ENCODE assay signal across 8 mouse cellular contexts in the genomic region with DNA sequence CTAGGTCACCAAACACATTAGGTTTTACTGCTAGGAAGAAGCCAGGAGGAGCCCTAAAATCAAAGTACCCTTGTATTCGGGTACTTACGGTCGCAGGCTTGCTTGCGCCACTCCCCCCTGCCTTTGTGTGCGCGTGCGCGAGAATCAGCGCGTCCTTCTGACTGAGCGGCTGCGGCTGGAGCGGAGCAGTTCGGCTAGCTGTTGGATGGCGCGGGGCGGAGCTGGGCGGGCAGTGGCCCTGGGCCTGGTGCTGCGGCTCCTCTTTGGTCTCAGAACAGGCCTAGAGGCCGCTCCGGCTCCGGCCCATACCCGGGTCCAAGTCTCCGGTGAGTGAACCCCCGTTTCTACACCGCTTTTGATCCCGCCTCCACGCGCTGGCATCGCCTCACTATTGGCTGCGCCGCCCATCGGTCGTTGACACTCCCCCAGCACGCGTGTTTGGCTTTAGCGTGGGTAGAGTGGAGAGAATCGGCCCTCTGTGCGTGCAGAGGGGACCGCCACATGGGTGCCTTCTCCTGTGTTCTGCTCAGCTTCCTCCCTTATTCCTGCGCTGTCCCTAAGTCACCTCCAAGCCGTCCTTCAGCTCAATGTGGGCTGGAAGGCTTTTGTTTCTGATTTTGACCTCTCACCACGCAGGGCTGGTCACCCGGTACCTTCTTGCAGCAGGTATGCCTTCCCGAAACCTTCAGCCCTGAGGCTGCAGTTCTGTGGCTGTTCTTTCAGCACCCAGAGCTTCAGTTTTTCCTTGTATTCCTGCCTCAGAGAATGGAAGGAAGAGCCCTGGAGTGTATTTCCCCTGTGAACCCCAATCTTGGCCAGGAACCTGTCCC. TPM values are rescaled to one million over a fixed set of nuclear protein-coding genes. Genes with fewer than 3 reads are reported as not detected.
DNase-seq lines count a peak whose midpoint lies in the region; ATAC-seq and TF ChIP-seq lines count a peak whose summit lies in the region.

A gene (plus strand): TSS at position 126 of the 830 bp plus-strand sequence.

- H3K4me3 ChIP-seq in heart, embryonic 11.5 days (ENCODE audit: low read depth, low read length): peak within 1 kb of the TSS; percentile 95
- H3K4me3 ChIP-seq in kidney, embryonic 16.5 days (ENCODE audit: low read length): peak within 1 kb of the TSS; percentile 94
- H3K4me3 ChIP-seq in liver, adult 2 months (ENCODE audit: insufficient read depth, low read depth, low read length): peak within 1 kb of the TSS; percentile 68
- H3K4me3 ChIP-seq in myocyte: peak within 1 kb of the TSS; percentile 59

- peak within 1 kb of the TSS; percentile 22; the same call in 1 of the 2 replicates for H3K27ac ChIP-seq in heart, embryonic 11.5 days (ENCODE audit: low read depth, low read length)
- peak within 1 kb of the TSS; percentile 78 for H3K27ac ChIP-seq in kidney, embryonic 16.5 days (ENCODE audit: low read length)
- peak within 1 kb of the TSS; percentile 53 for H3K27ac ChIP-seq in liver, adult 2 months (replicated peaks; ENCODE audit: insufficient read depth, low read depth, low read length)

- peaks cover 3% of the 10 kb centered on the region; the same call in 1 of the 2 replicates for H3K79me2 ChIP-seq in liver, adult 2 months (ENCODE audit: control insufficient read depth, insufficient read depth, low read length)
- no peaks in the 10 kb centered on the region for H3K79me2 ChIP-seq in myocyte (ENCODE audit: control insufficient read depth, insufficient read depth)

- H3ac ChIP-seq in myocyte (ENCODE audit: control insufficient read depth, insufficient read length): peak within 1 kb of the TSS; percentile 7

- no peaks in the 10 kb centered on the region for H3K9me3 ChIP-seq in heart, embryonic 11.5 days (replicated peaks; ENCODE audit: control insufficient read depth, low read length)
- H3K9me3 ChIP-seq in kidney, embryonic 16.5 days (ENCODE audit: low read length): no peaks in the 10 kb centered on the region

- TF ChIP-seq POLR2A in liver, adult 2 months (IDR thresholded peaks at IDR 0.05; ENCODE audit: extremely low read depth, insufficient read depth, low read length): peak; percentile 40; the same call in 1 of the 2 replicates
- peak; percentile 83 for TF ChIP-seq POLR2A in myocyte (IDR thresholded peaks at IDR 0.05; ENCODE audit: insufficient read length, low read depth)

- TF ChIP-seq CTCF in liver, adult 2 months (IDR thresholded peaks at IDR 0.05; ENCODE audit: low read depth, low read length): no peak

- H3K9ac ChIP-seq in heart, embryonic 11.5 days (ENCODE audit: low read depth, low read length): peak within 1 kb of the TSS; percentile 79
- peak within 1 kb of the TSS; percentile 80 for H3K9ac ChIP-seq in kidney, embryonic 16.5 days (replicated peaks; ENCODE audit: low read length)
- peak within 1 kb of the TSS; percentile 72 for H3K9ac ChIP-seq in liver, adult 2 months (ENCODE audit: low read depth, low read length)

- ATAC-seq in erythroblast, adult 5-6 weeks (replicated peaks; ENCODE audit: low FRiP score, poor library complexity, severe bottlenecking): peak; percentile 94
- peak; percentile 86 for ATAC-seq in heart, embryonic 11.5 days (replicated peaks; ENCODE audit: insufficient number of reproducible peaks, low FRiP score, low TSS enrichment)
- ATAC-seq in kidney, embryonic 16.5 days (ENCODE audit: low FRiP score, low TSS enrichment): peak; percentile 94

- H3K4me2 ChIP-seq in heart, embryonic 11.5 days: peak within 1 kb of the TSS; percentile 90
- H3K4me2 ChIP-seq in kidney, embryonic 16.5 days (replicated peaks; ENCODE audit: low read depth, low read length): peak within 1 kb of the TSS; percentile 84
- H3K4me2 ChIP-seq in myocyte (ENCODE audit: low read depth): peak within 1 kb of the TSS; percentile 99

- WGBS in heart, embryonic 11.5 days (ENCODE audit: insufficient replicate concordance): under 1% methylated on average over 45 of the region's 45 CpGs
- WGBS in kidney, embryonic 16.5 days: 0% methylated on average over 45 of the region's 45 CpGs
- WGBS in liver, adult 2 months: 1% methylated on average over 45 of the region's 45 CpGs

- DNase-seq in B cell, adult 2 months: peak; percentile 90 to 92
- peak; percentile 97 for DNase-seq in brain, adult 2 months (ENCODE audit: low read depth, low spot score)
- peak; percentile 89 for DNase-seq in liver, adult 2 months (ENCODE audit: extremely low read depth, low read depth, low spot score)
- DNase-seq in splenic B cell, adult 2 months (ENCODE audit: low read depth, low spot score): peak; percentile 95

- H3K27me3 ChIP-seq in heart, embryonic 11.5 days (ENCODE audit: control insufficient read depth, insufficient read depth, low read length): no peaks in the 10 kb centered on the region
- no peaks in the 10 kb centered on the region for H3K27me3 ChIP-seq in kidney, embryonic 16.5 days (ENCODE audit: insufficient read depth, low read length)
- H3K27me3 ChIP-seq in liver, adult 2 months (ENCODE audit: control insufficient read depth, insufficient read depth, low read length): no peaks in the 10 kb centered on the region
- no peaks in the 10 kb centered on the region for H3K27me3 ChIP-seq in myocyte (ENCODE audit: control insufficient read depth, insufficient read depth, insufficient read length)
- no peaks in the 10 kb centered on the region for H3K27me3 ChIP-seq in splenic B cell, adult 2 months (ENCODE audit: control insufficient read depth, insufficient read depth, low read length, poor library complexity, severe bottlenecking)

- H3K4me1 ChIP-seq in heart, embryonic 11.5 days (ENCODE audit: control insufficient read depth, insufficient read depth, low read length): peaks cover 11% of the 10 kb centered on the region
- peaks cover 12% of the 10 kb centered on the region; the same call in 1 of the 2 replicates for H3K4me1 ChIP-seq in kidney, embryonic 16.5 days (ENCODE audit: insufficient read depth, low read length)
- H3K4me1 ChIP-seq in liver, adult 2 months (ENCODE audit: control insufficient read depth, insufficient read depth, low read length): peaks cover 5% of the 10 kb centered on the region

- H3K36me3 ChIP-seq in heart, embryonic 11.5 days (ENCODE audit: control insufficient read depth, insufficient read depth, low read length): 0 out of 2 replicates have a peak, but pooled peaks cover 3% of the 10 kb centered on the region
- H3K36me3 ChIP-seq in kidney, embryonic 16.5 days (ENCODE audit: insufficient read depth, low read length): peaks cover 7% of the 10 kb centered on the region
- H3K36me3 ChIP-seq in liver, adult 2 months (ENCODE audit: control insufficient read depth, insufficient read depth, low read length): peaks cover 2% of the 10 kb centered on the region; the same call in 1 of the 2 replicates
- peaks cover 8% of the 10 kb centered on the region for H3K36me3 ChIP-seq in myocyte (ENCODE audit: control insufficient read depth, insufficient read depth)
- H3K36me3 ChIP-seq in splenic B cell, adult 2 months (ENCODE audit: control insufficient read depth, insufficient read depth, low read length, poor library complexity, severe bottlenecking): no peaks in the 10 kb centered on the region

TF ChIP-seq in myocyte, 11 proteins besides CTCF, POLR2A, EP300 and RAD21:
- TF ChIP-seq POLR2AphosphoS2 (IDR thresholded peaks at IDR 0.05; ENCODE audit: insufficient read length, low read depth) (peak; percentile 90), TCF3 (IDR thresholded peaks at IDR 0.05; ENCODE audit: insufficient read length, low read depth) (no peak), MYOG (IDR thresholded peaks at IDR 0.05; ENCODE audit: control insufficient read depth in 1 of 3, insufficient read depth in 1 of 3, insufficient read length in 2 of 3, low read depth in 2 of 3) (peak in 1 of 3 experiments; percentile 17)

RNA-seq across cellular contexts. Expression of the gene that starts here (rescaled TPM):
- 3.1 and 3.3 TPM in 2 replicates for total RNA-seq in erythroblast, adult 5-6 weeks (2015; ENCODE audit: low replicate concordance)
- total RNA-seq in erythroblast, adult 5-6 weeks (2017; ENCODE audit: low replicate concordance): not detected in 2 replicates
- polyA plus RNA-seq in heart, embryonic 11.5 days (2014; fragmentation: Nextera tagmentation; extraction: Ambion mirVana): 60.8 and 63.9 TPM in 2 replicates
- 120 and 122 TPM in 2 replicates for polyA plus RNA-seq in kidney, embryonic 16.5 days (2015; fragmentation: Nextera tagmentation; extraction: Ambion mirVana)
- total RNA-seq in liver, adult 2 months (2014; rRNA removed): 7.1 and 7.5 TPM in 2 replicates
- polyA plus RNA-seq in liver, adult 2 months (2012; rRNA removed): 13.0 and 16.9 TPM in 2 replicates
- 83.1 TPM for polyA plus RNA-seq in myocyte (2012; fragmentation: generic; extraction: Trizol)

Comparison
In these comparisons a context has a peak if more than half of its experiments do, and no peak if none do; other contexts are left out.
1. Peak in every context shown above with its lines: DNase-seq, ATAC-seq, H3K4me3 ChIP-seq and H3K27ac ChIP-seq.
2. H3K27ac ChIP-seq: peak in every context shown above with its lines; median percentile 78 in kidney, embryonic 16.5 days; 53 in liver, adult 2 months; 22 in heart, embryonic 11.5 days.